Mouse (Mus musculus) frontal cortex, postnatal 10 days (tissue): ENCODE measurements around the gene Sox30.

Source experiments
- DNase-seq, 2 experiments: peaks; one replicate each; pipeline ENCODE4 v3.0.0; 2022; ENCODE audit warnings: low spot score in 2 of 2, mixed read lengths in 1 of 2

Gene Sox30

DNA sequence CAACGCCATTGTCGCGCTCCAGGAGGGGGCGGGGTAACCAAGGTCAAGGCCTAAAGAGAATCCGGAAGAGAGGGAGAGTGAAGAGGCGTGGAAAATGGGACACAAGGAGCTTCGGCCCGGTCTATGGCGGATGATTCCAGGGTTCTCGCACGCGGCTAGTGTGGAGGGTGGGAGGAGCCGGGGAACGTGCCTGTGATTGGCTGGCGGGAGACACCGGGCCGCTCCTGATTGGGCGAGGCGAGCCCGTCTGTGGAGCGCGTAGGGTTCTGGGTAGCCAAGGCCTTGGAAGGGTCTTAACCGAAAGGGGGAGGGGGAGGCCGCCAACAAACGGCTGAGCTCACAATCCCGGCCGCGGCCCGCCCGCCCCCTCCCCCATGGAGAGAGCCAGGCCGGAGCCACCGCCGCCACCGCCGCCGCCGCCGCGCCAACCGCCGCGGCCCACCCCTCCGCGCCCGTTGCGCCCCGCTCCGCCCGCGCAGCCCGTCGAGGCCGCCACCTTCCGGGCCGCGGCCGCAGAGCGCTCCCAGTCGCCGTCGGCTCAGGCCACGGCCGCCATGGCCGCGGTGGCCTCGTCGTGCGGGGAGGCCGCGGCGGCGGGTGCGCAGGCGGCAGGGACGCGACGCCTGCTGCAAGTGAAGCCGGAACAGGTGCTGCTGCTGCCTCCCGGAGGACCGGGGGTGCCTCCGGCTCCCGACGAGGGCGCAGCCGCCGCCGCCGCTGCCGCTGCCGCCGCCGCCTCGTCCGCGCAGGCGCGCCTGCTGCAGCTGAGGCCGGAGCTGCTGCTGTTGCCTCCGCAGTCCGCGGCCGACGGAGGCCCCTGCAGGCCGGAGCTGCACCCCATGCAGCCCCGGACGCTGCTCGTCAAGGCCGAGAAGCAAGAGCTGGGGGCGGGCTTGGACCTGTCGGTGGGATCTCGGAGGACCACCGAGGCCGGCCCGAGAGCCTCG is at the start of gene Sox30:
Gene Sox30, plus strand, starts transcription at position 365 of the 947 bp plus-strand sequence.
- DNase-seq, result peak; percentile 48 to 51

DNA sequence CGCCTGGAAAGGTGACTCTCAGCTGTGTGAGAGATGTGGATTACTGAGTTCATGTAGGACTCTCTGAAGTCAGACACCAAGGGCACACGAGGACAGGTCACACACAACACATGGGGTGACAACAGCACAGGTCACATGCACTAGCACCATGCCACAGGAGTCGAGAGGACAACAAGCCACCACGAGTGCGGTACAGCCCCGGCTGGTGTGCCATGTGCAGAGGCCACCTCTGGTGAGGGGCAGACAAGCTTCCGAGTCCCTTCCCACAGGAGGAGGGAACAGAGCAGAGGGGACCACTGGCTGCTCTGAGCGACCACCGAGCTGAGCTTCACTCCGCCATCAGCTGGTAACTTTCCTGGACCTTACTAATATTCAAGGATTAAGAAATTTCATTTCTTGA is 47.3 kb upstream of the Sox30 start:
- no peak for DNase-seq

DNA sequence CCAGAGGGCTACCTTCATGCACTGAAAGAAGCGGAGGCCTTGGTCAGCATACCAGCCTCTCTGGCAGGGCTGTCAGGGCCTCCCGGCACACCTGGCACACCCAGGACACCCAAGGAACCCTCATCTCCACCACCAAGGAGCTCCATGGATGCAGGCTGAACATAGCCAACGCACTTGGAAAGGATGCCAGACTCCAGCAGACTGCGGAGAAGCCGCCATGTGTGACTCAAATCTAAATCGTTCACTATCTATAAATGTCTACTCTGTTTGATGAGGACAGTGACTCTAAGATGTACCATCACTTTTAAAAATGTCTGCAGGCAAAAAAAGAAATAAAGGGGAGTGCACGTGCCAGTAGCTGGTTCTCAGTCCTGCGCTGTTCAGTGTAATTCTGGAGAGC is 42.6 kb upstream of the Sox30 start:
- no peak for DNase-seq

DNA sequence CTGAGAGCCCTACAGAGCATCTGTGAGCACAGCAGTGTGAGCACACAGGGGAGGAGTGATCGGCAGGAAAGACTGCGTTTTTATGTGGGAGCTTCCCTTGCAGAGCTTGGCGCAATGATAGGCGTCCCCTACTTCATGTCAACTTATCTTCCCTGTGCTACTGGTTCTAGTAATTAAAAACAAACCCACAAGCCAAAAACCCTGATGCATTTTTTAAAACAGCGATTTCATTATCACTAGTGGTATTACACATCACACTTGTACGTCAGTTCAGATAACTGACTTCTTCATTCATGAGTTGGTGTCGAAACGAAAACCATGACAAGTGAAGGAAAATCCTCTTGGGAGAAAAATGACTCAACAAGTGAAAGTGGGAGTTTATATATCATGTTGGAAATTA is 41.2 kb upstream of the Sox30 start:
- DNase-seq, result no peak

DNA sequence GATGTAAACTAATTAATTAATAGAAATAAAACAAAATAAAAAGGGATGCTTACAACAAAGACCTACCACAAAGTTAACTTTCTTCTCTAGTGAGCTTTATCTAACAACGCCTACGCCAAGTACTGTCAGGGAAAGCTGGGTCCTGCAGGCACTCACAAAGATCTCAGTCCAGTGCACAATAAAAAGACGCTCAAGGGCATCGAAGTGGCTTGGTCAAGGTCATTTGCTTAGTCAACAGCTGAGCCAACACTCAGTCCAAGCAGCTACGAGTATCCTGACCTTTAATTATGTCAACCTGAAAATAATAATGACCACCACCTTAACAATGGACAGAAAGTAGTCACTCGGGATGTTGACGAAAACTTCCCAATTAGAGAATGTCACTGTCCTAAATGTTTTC is 37.8 kb upstream of the Sox30 start:
- no peak for DNase-seq

DNA sequence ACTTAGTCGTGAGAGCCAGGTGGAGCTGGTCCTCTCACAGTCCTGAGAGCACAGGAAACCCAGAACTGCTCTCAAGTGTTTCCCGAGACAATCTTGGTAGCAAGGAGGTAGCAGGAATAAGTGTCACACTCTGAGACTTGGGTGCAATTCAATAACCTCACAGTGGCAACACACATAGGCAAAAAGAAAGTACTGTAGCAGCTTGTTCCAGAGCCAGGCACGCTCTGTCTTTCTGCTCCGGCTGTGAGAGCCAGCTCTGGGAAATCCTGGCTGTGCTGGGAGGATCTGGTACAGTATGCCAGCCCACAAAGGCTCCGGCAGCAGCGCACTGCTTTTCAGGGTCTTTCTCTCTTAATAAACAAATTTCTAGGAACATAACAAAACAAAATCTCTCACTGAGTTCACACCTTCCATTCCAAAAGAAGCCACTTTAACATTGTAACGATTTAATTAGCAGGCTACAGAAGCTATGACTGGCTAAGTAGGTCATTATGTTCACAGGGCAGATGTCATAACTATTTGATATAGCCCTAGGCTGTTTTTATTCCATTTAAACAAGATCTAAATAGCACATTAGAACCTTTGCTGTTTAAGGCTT is 36.9 kb upstream of the Sox30 start:
- peak; percentile 26 to 40 for DNase-seq

DNA sequence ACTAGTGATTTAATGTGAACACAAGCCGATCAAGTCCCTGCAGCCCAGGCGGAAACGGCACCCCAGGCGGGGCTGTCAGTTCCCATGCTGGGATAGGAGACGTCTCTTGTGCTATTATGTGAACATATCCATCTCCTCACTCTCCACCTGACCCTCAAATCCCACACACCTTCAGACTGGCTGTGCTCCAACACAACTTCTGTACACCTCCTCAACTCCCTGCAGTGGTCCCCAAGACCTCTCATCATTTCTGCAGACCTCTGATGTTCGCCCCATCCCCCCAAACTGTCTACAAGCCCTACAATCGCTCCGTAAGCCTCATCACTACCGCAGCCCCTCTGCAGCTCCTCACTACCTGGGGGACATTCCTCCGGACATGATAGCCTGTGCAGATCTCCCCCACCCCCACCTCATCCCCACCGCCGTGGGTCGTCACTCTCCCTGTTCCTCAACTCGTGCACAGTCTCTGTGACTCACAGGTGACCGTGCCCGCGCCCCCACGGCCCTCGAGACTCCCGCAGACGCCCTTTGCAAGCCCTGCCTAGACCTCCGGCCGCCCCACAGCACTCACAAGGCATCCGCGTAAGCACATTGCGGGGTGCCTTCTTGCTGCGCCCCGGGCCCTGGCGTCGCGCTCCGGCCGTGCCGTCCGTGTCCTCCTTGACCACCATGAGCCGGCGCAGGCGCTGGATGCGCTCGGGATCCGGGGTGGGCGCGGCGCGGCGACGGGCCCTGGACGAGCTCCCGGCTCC is 36.0 kb upstream of the Sox30 start:
- no peak for DNase-seq

DNA sequence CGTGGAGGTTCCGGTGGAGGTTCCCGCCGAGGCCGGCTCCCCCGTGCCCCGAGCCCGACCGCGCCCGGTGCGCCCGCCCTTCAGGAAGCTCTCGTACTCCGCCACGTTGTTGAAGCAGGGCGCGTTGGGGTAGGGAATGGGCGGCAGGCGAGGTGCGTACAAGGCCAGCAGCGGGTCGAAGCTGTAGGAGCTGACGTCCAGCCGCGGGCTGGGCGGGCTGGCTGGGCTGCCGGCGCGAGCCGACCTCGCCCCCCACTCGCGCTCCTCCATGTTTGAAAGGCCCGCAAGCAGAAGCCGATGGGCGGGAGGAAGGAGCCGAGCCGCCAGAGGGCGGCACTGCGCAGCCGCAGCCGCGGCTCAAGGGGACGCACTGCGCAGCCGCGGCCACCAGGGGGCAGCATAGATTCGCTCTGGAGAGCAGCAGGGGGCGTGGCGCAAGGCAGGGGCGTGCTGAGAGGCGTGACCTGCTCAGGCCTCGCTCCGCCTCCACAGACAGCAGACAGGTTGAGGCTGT is 35.4 kb upstream of the Sox30 start, which contains the start of gene Lsm11:
Gene Lsm11, minus strand, starts transcription at position 293 of the 514 bp plus-strand sequence.
- DNase-seq, result peak; percentile 84 to 96

DNA sequence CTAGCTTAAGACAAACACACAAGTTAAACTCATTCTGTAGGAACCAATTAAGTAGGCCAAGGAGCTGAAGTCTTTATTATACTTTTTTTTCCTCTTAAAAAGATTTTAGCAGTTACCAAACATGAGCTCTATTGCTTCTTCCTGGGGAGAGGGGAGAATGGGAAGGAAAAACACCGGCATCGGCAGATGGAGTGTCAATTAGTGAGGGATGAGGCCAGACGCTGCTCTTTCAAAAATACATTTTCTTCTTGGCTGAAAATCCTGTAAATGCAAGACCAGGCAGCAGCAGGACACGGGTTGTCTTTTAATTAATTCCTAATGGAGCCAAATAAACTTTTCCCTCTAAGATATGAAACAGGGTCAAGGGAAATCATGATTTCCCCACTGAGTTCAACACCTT is 33.3 kb upstream of the Sox30 start:
- no peak for DNase-seq

DNA sequence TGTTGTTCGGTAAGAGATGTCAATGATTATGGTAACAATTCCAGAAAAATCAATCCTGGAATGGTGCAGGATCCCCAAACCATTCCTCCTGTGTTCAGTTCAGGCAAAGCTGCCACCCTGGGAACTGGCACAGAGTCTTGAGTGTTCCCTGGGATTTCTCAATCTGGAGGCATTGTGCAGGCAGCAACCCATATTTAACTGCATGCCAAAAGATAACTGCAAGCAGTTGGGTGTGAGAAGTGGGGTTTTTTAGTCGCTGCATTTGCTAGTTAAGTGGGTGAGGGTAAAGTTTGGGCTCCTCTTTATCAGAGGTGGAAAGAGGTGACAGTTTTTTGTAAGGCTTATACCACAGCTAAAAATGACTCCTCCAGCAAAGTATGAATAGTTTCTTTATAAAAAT is 32.6 kb upstream of the Sox30 start:
- no peak for DNase-seq

DNA sequence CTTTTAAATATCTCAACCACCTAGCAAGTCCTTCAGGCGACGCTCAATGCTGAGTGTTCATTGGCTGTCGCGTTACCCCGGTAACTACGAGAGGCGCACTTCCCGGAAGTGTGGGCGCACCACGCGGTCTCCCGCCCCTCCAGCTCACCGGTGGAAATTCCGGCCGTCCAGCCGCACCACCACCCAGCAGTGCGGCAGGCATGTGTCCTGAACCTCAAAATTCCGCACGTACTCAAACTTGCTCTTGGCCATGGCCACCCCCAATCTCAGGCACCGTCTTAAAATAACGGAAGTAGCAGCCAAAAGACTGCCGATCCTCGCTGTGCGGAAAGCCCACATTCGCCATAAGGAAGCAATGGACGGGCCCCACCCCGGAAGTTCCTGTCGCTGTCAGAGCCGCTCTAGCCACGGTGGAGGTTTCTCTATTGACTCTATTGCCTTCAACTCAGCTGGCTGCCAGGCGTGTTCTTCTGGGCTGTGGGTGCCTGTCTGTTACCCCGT is 24.9 kb upstream of the Sox30 start, which contains the start of gene Thg1l:
Gene Thg1l, minus strand, starts transcription at position 368 of the 501 bp plus-strand sequence.
- peak; percentile 82 to 87 for DNase-seq

DNA sequence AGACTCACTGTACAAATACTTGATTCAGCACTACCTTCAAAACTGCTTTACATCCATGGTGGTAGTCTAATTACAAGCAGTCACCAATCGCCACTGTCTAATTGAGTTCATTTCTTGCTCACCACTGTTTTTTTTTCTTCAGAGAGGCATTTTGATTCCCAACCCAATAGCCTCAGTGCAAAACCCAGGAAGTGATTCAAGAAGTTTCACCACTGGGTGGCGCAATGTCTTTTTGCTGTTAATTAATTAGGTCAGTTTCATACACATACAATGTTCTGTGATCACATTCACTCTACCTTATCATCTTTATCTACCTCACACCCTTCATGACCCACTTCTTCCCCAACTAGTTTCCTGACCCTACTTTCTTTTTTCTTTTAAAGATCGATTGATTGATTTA is 20.5 kb upstream of the Sox30 start:
- no peak for DNase-seq

DNA sequence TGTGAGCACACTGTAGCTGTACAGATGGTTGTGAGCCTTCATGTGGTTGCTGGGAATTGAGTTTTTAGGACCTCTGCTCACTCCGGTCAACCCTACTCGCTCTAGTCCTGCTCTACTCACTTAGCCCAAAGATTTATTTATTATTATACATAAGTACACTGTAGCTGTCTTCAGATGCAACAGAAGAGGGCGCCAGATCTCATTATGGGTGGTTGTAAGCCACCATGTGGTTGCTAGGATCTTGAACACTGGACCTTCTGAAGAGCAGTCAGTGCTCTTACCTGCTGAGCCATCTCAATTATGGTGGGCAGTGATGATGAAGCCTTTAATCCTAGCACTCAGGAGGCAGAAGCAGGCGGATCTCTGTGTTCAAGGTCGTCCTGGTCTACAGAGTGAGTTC is 20.1 kb upstream of the Sox30 start:
- no peak for DNase-seq

DNA sequence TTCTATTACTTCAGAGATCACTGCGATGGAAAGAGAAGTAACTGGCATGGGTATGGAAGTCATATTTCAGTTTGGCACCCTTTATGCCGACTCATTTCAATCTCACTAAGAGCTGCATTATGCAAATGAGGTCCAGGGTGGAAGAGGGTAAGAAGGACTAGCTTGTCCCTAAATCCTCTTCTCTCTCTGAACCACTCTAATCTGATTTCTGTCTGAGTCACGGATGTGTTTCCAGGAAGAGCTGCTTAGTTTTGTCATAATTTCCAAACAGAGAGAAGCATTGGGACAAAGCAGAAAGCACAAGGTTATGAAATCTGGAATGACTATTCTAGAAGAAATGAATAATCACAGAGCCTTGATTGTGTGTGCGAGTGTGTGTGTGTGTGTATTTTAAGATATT is 13.2 kb upstream of the Sox30 start:
- DNase-seq, result no peak

DNA sequence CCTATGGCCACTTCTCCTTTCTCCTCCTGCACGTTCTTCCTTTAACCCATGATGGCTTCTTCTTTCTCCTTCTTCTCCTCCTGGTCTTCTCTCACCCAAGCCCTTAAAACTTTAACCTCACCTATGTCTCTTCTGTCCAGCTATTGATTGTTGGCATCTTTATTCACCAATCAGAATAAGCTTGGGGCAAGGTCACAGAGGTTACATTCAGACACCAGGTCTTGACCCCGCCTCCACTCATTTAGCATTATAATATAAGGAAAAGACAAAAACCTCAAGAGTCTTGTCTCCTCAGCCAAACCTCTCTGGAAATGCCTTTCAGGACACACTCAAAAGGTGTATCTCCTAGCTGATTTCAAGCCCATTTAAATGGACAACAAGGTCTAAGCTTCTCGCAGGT is 11.6 kb upstream of the Sox30 start:
- no peak for DNase-seq

DNA sequence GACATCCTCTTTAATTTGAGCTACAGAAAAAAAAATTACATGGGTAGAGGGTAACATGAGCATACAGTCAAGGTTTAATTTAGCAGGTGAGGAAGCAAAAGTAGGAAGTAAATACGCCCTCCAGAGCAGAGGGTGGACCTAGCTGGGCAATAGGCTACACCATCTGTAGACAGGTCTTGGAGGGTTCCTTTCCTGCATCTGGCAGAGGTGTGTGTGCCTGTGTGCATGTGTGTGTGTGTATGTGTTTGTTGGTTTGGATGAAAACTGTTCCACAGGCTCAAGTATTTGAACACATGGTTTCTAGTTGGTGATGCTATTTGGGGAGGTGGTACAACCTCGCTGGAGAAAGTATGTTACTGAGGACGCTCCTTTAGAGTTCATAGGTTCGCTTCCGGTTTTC is 6.5 kb upstream of the Sox30 start:
- DNase-seq, result no peak

DNA sequence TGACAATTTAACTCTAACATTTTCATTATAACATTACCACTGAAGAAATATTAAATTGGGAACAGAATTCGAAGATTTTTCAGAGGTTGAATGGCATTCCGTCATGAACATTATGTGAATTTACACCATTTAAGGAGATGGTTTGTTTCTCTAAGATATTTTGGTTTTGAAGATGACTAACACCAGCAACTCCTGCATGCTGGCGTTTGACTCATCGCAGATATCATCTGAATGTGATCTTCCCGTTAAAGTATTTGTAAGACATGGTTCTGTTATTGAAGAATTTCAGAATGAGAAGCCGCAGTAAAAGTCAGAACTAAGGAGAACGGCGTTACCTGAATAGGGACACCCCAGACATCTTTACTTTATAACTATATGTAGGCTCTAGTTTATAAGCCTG is 5.6 kb upstream of the Sox30 start:
- no peak for DNase-seq

DNA sequence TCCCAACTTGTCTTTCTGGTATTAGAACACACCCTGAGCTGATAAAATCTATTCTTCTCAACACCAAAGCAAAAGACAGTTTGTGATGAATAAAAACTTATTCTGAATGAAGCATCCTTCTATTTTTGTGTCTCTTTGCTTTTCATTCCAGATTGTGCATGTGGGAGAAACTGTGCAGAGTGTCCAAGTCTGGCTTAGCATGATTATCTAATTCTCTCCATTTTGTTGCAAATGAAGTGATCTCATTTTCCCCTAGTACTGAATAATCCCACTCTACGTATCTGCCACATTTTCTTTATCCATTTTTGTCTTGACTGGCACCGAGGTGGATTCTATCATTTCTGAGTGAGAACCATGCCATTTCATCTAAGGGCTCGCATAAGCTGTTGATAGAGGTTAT is 4.0 kb upstream of the Sox30 start:
- DNase-seq, result no peak

DNA sequence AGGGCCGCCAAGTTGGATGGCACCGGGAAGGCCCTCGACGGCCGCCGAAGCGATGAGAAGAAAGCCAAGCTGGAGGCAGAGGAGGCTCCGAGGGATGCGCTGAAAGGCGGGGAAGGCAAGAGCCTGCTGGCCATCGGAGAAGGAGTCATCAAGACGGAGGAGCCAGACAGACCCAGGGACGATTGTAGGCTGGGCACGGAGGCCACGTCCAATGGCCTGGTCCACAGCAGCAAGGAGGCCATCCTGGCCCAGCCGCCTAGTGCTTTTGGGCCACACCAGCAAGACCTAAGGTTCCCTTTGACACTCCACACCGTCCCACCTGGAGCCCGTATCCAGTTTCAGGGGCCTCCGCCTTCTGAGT is 763 bp downstream of the Sox30 start:
- DNase-seq, result no peak

DNA sequence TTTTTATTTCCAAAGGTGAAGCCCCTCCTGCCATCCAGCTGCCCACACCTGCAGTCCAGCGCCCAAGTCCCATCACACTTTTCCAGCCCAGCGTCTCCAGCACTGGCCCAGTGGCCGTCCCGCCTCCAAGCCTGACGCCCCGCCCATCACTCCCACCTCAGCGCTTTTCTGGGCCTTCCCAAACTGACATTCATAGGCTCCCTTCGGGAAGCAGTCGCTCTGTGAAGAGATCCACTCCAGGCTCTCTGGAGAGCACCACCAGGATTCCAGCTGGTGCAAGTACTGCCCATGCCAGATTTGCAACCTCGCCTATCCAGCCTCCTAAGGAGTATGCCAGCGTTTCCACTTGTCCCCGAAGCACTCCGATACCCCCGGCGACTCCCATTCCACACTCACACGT is 11.5 kb downstream of the Sox30 start:
- DNase-seq, result no peak

DNA sequence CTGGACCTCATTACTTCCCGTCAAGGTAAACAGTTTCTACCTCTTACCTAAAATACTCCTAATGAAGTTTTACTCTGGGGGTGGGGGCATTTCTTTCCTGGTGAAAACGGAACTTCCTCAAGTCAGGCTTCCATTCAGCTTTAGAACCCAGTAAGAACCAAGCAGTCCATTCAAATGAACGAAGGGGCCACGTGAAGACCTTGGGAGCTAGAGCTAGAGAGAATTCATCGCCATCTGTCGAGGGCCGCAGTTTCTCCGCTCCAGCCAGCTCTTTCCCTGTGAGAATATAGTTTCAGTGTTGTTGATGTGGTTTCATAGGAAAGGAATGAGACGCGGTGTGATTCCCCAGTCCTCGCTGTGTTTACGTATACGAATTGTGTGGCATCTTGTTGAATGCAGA is 12.0 kb downstream of the Sox30 start:
- no peak for DNase-seq

DNA sequence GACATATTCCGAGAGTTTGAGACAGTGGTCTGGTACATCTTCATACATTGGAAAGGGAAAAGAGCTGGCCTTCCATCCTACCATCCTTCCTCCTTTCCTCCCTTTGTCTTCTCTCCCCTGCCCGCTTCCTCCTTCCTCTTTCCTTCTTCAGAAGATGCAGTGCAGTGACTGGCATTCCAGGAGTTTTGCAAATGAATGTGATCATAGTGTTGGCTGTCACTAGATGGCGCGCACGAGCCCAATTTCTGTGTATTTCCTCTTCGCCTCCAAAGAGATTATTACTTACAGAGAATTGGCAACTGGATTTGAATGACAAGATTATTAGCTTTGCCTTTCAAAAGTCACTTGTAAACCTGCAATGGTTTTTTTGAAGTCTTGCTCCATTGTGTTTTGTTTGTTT is 36.0 kb downstream of the Sox30 start:
- DNase-seq, result peak; percentile 26 to 58
